Mouse (Mus musculus): ENCODE data around the gene Tmem151b.

The Tmem151b gene

GRCm38 (mm10) chr17:45510871-45511270 is 38.6 kb downstream of the Tmem151b start:
- DNase-seq (ENCODE audit: low read depth, low spot score), result no peak

GRCm38 (mm10) chr17:45506700-45507189 is 42.7 kb downstream of the Tmem151b start, which contains the start of gene Aars2:
Aars2 (plus strand) TSS chr17:45506841.
- peak; percentile 87 for DNase-seq (ENCODE audit: low read depth, low spot score)

- DNase-seq (ENCODE audit: low read depth, low spot score), result no peak
Measured at GRCm38 (mm10) chr17:45505941-45506465, 43.5 kb downstream of the Tmem151b start.

- DNase-seq (ENCODE audit: low read depth, low spot score), result no peak
Measured at GRCm38 (mm10) chr17:45503301-45503973, 46.0 kb downstream of the Tmem151b start.

GRCm38 (mm10) chr17:45502324-45502723 is 47.2 kb downstream of the Tmem151b start:
- no peak for DNase-seq (ENCODE audit: low read depth, low spot score)

- no peak for DNase-seq (ENCODE audit: low read depth, low spot score)
Measured at GRCm38 (mm10) chr17:45500981-45501380, 48.5 kb downstream of the Tmem151b start.

GRCm38 (mm10) chr17:45499516-45499915 is 50.0 kb downstream of the Tmem151b start:
- DNase-seq (ENCODE audit: low read depth, low spot score), result no peak

GRCm38 (mm10) chr17:45498397-45498796 is 51.1 kb downstream of the Tmem151b start:
- DNase-seq (ENCODE audit: low read depth, low spot score), result no peak

- no peak for DNase-seq (ENCODE audit: low read depth, low spot score)
Measured at GRCm38 (mm10) chr17:45495398-45495797, 54.1 kb downstream of the Tmem151b start.

Measured in brain, embryonic 18.5 days (tissue).